Mouse (Mus musculus) MEL (cell line): Measurements from ENCODE around the gene Madd.

Source experiments
- CTCF ChIP-seq, 3 experiments: IDR thresholded peaks in 2 of 3; conservative IDR thresholded peaks in 1 of 3; 2 replicates each; pipeline ENCODE4 v1.5.1; 2011 to 2012; ENCODE audit warnings: low read length in 3 of 3, low read depth in 2 of 3, mild to moderate bottlenecking in 2 of 3, improper control_type of control experiment in 1 of 3, inconsistent platforms in 1 of 3, mixed read lengths in 1 of 3, moderate library complexity in 1 of 3; ENCODE audit not compliant: control insufficient read depth in 1 of 3, insufficient read depth in 1 of 3, poor library complexity in 1 of 3, severe bottlenecking in 1 of 3
- NELFE ChIP-seq: IDR thresholded peaks from 2 replicates; pipeline ENCODE4 v1.6.1; 2011; ENCODE audit warnings: low read depth, low read length, improper control_type of control experiment
- ZMIZ1 ChIP-seq: IDR thresholded peaks from 2 replicates; pipeline ENCODE4 v1.6.1; 2012; ENCODE audit warnings: low read depth, mild to moderate bottlenecking, inconsistent platforms, low read length, improper control_type of control experiment, moderate library complexity

- TF ChIP-seq CTCF (IDR thresholded peaks at IDR 0.05 in 2 of 3, conservative IDR thresholded peaks at IDR 0.05 in 1 of 3; ENCODE audit: control insufficient read depth in 1 of 3, insufficient read depth in 1 of 3, low read depth in 2 of 3, low read length in 3 of 3, poor library complexity in 1 of 3, severe bottlenecking in 1 of 3): no peak
- no peak for TF ChIP-seq NELFE
- no peak for TF ChIP-seq ZMIZ1
Measured at GRCm38 (mm10) chr2:91162952-91163351, 20.7 kb downstream of the Madd start.
